Mouse (Mus musculus) spleen, embryonic (tissue): ENCODE measurements around the gene Wdr17.
"Not testable (repeated sequence)": the region's sequence is repeated elsewhere in the genome, so short reads cannot be mapped to it uniquely, and the experiment has no call there.

Experiments used
- CTCF ChIA-PET: fragments of 350-600 bp; sonication (Branson Sonifier 250); formaldehyde crosslinking; loops from one replicate; lab custom pipeline; 2022; lab: Charles Lee

Gene Wdr17

DNA sequence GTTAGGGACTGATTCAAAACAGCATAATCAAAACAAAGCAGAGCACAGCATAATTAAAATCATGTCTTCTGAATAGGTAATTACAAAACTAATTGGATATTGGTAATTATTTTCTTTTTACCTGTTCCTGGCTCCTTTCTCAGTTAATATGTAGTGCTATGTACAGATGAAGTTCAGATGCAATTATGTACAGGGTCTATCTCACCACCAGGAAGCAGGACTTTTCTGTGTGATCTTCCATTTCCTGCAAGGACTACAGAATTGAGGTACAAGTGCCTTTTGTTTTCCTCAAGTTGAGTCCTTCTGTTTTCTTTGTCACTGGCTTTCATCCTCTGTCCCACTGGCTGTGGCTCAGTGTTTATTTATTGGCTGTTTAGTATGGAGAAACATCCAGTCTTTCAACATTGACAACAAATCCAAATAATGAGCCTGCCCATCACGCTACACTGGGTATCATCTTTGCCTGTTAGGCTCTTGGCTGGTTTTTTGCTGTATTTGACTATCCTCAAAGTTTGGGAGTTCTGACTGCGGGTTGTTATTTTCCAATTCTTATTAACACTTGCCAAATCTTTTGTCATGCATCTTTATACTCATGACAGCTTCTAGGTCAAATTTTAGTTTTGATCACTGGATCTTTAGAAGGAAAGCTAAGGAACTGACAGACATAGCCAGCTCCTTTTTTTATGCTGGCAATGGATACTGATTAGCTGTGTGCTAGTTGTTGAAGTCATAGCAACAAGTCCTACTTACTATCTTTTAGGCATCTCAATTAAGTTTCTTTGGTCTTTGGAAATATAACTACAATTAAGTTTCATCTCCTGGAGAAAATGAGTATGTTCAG, 94.9 kb downstream of the Wdr17 start:
- CTCF ChIA-PET, result no interaction called here

DNA sequence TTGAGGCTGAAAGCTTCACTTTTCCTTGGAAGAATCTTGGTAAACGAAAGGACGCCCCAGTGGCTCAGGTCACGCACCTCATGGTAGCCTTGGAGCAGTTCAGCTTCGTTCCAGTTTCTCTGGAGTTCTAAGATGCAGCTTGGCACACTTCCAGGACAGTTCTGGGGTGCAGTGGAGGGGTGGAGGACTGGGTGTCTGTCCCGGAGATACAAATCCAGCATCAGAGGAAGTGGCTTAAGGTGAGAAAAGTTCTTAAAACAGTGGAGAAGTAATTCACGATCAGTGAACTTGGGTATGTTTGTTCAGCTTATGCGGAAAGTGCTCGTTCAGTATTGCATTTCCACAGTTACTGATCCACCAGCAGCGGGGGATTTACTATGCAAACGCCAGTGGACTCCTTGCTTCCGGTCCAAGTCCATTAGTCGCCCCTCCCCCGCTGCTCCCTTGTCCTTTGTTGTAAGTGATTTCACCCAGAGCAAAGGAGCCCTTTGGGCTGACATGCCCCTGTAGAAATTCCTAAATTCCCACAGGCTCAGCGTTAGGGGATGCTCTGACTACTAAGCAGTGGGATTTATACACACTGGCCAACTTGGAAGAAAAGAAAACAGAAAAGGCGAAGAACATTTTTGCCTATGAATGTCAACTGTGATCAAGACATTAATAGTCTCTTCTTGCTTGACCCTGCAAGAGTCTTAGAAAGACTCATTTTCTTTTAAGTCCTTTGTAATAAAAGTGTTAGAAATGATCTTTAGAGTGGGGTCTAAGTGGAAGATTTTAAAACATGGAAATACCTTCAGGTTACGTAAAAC, 106.6 kb downstream of the Wdr17 start:
- CTCF ChIA-PET, result no interaction called here

DNA sequence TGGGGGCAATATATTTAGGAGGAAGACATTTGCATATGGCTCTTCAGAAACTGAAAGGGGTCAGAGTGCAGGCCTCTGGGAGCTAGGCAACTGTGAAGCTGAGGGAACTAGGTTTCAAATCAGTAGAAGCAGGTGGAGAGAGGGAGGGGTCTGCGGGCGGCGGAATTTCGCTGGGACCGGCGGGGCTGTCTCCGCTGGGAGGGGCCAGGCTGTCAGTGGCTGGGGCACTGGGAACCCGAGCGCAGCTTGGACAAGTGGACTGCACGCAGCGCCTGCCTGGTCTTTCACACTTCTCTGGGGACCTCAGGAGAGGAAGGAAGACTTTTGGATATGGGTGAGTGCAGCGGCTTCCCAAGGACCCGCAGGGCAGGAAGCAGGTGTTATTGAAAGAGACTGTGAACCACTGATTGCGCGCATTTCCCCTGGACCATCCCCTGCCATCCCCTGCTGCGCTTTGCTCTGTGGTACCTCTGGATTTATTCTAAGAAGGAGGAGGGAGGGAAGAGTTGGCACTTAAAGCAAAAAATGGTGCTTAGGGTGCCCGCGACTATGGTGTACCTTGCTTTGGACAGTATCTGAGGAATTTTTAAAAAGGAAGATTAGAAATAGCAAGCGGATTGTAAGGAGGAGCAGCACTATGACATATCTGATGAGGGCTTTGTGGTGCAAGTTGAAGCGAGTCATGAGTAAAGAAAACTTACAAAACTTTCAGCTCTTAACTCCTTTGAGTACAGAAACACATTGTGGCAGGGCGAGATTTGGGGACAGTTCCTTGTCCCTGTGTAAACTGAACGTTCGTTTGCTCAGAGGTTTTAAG, 107.5 kb downstream of the Wdr17 start:
- CTCF ChIA-PET, result no interaction called here

DNA sequence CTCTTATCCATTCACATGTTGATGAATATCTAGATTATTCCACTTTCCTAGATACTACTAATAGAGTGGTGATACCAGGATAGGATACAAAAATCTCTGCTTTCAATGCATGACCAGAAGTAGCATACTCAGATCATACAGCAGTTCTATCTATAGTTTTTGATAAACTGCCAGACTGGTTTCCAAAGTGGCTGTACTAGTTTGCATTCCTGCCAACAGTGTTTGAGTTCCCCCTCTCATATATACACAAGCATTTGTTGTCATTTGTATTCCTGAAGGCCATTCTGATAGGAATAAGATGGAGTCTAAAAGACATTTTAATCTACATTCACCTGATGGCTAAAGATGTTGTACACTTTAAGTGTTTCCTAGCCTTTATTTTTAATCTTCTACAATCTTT, 110.0 kb downstream of the Wdr17 start:
- CTCF ChIA-PET, result no interaction called here

DNA sequence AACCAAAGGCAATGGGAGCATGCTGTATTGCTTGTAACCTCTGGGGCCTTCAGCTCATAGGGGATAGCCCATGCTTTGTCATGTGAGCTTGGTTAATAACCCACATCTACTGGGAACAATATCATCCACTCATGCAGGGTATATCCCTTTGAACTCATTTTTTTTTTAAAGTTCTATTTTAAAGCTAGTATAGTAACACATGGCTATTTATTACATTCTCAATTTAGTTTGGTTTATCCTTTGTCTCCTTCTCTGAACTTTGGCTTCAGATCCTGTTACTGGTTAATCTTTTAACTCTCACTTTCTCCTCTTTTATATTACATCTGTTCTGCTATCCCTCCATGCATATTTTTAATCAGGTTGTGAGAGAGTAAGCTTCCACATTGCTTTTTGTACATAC, 110.7 kb downstream of the Wdr17 start:
- CTCF ChIA-PET, result no interaction called here

DNA sequence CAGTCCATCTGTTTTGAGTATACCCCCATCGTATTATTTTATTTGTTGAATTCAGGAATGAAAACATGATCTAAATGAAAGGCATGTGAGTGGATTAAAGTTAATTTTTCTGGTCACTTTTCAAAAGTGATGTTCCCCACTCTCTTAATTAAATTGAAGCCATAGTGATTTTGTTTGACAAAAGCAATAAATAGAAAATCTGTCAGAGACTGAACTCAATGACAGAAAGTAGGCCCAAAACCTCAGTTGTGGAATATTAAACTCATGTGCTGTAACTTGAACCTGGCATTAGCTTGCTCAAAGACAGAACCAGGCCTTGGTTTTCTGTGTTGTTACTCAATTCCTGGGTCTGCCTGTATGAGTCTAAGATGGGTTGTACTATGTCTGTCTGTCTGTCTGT, 129.3 kb downstream of the Wdr17 start:
- CTCF ChIA-PET, result no interaction called here

DNA sequence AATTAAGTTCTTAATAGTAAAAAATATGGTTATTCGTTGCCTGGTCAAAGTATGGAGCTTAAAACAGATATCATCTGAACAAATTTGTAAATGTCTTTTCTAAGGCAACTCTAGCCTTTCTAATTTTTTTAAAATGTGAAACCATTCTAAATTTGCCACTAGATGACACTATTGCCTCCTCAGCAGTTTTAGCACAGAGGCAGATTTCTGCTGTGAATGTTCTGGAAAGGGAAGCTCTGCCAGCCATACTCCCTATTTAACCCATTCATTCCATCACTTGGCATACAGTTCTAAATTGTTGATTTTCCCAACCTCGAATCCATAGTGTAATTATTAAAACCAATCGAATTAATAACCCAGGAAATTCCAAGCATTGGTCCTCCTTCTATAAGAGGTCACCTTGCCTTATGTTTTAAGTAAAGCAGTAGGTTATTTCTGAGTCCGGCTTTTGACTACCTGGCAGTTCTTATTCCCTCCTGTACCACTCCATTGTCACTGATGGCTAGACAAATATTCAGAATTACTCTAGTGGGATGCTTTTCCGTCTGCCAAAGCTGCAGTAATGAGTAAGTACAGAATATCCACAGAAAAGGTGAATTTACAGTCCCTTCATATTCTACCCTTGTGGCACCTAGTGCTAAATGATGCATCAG, 150.2 kb downstream of the Wdr17 start:
- CTCF ChIA-PET, result no interaction called here

DNA sequence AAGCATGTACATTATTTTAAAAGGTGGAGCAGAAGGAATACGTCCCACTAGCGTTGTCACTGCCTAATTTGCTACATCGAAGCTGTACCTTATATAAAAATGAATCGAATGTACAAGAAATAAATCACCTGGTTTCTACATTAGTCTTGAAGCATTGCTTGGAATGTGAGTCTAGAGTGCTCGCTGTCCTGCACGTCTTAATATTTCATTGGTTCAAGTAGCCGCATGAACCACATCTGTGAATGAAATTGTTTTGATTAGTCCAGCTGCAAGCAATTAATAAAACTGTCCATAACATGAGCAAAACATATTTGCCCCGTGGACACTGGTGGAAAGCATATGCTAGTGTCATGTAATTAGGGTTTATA, 162.3 kb downstream of the Wdr17 start:
- CTCF ChIA-PET, result no interaction called here

DNA sequence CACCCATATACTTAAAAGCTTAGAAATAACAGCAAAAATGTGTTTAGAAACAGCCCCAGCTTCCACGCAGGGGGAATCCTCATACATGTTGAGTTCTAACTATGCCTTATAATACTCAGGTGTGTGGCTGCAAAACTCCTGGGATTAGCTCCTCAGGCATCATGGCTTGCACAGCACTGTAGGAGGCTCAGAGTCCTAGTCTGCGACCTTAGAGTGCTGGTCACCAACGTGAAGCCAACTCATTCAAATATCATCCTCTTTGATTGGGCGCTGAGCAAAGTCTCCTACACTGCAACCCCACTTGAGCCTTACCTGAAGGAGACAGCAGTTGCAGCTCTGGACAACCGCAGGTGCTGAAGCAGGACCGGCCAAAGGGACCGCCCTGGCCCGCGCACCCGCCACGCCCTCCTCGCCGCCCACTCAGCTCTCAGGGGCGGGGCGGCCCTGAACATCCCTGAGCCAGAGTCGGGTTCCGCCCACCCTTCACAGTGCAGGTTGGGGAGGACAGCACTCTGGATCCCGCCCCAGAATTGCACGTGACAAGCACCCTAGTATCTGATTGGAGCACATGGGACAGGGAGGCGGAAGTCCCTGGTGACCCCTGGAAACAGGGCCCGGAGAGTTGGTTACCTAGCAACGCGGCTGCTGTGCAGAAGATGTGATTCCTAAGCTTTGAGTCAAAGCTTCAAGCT, 162.9 kb downstream of the Wdr17 start:
- CTCF ChIA-PET, result no interaction called here

DNA sequence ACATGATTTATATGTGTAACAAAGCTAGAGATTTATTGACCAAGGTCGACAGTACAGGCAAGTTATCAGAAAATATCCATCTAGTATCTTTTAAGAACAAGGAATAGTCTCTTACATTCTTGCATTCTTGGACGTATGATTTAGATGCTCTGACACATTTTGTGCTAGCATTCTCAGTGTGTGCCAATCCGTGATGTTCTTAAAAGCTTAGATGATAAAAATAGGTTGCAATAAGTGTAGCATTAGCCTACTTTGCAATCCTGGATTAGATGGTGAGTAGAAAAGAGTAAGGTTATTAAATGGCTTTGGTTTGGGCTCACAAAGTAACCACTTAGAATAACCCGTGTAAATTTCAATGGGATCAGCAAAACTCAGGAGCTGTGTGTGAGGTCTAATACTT, 168.5 kb downstream of the Wdr17 start:
- CTCF ChIA-PET, result no interaction called here

DNA sequence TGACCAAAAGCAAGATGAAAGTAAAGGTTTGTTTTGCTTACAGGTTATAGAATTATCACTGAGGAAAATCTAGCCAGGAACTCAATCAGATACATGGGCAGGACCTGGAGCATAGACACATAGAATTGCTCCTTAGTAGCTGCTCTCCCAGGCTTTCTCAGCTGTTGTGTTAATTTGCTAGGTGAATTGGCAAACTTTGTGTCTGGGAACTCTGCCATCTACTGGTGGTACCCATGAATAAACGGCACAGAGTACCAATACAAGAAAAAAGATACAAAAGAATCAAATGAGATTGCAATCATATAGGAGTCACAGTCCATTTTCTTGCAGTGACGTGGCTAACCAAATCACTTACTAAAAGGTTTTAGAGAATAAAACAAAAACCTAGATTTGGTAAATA, 181.2 kb downstream of the Wdr17 start:
- CTCF ChIA-PET, result no interaction called here

DNA sequence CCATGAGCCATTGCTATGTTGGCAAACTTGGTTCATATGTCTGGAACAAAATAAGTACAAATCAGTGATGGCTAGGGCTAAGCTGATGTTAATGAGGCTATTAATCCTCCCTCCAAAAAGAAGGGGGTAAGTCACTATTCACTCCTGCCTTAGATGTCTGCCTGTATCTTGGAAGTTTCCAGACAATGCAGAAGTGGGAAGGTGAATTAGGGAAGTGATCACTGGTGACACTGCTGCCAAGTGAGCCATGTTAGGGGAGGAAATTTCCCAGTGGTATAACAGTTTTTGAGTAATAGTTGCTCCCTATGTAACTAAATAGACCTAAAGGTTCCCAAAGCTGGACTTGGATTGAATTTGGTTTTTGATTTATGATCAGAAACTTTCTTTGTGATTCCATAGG, 215.2 kb downstream of the Wdr17 start:
- CTCF ChIA-PET, result no interaction called here

DNA sequence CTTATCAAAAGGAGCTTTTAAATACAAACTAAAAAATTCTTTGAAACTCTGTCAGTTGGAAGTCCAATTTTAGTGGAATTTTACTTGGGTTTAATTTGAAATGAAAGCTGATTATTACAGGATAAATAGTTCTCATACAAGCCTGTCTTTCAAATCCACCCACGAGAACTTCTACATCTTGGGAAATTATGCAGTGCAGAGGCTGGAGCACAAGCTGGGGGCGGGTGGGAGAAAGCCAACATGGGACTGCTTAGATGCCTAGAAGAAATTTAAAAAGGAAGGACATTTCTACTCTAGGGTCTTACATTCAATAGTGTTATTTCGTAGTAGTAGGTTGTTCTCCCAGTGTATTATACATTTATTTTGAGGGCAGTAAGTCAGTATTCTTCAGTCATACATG, 219.2 kb downstream of the Wdr17 start:
- CTCF ChIA-PET, result interaction anchor here (0.7 kb wide), 1 partner anchor 100 kb away, joined by 3 read pairs; no protein-coding TSS in a partner anchor

DNA sequence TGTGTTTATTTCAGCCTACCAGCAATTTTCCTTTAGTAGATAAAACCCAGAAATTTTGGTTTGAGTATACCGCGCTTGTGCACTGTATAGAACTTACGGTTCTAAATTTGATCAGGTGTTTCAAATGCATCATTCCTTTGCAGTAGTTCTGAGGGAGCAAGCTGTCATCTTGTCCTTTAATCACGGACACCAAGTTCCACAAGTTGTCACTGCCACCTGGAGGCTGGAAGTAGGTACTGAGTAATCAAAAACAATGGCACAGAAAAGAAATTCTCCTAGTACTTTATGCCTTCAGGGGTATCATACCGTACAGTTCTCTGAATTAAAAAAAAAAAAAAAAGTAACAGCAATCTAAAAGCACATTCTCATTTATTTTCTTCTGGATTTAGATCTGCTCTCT, 226.3 kb downstream of the Wdr17 start:
- CTCF ChIA-PET, result interaction anchor here (0.6 kb wide), 1 partner anchor 27 kb away, joined by 3 read pairs; no protein-coding TSS in a partner anchor

DNA sequence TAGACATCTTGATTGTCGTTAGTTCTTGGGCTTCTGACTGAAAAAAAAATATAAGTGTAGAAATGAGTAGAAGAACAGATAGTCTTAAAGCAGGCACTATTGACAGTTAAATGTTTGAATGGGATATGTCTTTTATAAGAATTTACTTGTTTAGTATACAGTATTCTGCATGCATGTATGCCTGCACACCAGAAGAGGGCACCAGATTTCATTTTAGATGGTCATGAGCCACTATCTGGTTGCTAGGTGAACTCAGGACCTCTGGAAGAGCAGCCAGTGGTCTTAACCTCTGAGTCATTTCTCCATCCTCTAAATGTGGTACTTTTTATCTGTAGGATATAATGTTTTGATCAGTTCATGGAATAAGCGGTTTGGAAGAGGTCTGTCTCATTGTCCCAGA, 227.3 kb downstream of the Wdr17 start:
- CTCF ChIA-PET, result no interaction called here

DNA sequence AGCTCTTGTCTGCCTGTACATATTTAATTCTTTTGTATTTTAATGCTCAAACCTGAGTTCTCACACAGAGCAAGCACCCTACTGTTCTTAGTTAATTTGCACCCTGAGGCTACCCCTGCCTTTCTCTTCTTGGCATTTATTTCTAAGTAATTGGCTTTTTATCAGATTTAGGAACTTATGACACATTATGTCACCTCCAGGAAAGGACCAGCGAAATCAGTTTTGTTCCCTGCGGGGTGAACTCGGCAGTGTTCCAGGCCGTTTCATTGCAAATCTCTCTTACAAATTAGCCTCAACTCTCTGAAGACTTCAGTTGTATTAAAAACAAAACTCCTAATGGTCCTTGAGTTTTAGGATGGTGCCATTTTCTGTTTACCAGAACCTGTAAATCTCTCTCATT, 248.3 kb downstream of the Wdr17 start:
- CTCF ChIA-PET, result no interaction called here

DNA sequence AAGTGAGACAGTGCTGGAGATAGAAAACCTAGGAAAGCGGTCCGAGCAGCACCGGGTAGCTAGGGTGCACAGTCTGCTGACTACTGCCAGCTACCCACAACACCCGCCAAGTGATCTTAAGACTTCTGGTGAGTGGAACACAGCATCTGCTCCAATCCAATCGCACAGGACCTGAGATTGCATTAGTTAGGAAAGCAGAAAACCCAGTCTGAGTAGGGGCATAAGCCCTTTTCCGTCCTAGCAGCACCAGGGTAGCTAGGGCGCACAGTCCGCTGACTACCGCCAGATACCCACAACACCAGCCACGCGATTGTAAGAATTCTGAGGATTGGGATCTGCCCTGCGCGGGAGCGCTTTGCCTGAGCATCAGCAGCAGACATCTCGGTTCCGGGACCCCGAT, 270.3 kb downstream of the Wdr17 start:
- CTCF ChIA-PET, result not testable (repeated sequence)

DNA sequence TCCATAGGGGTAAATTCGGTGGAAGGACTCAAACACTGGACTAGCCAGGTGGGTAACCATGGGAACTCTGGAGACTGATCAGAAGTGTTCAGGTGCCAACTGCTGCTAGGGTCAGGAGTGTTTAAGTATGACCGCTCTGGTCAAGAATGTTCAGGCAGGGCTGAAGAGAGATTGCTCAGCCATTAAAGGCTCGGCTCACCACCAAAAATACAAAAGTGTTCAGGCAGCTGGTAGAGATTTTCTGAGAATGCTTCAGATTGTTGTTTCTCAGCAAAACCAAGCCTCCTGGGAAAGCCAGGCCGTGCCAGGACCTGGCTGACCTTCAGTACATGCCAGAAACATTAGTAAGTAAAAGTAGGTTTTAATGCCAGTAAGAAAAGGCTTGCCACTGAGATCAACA, 276.7 kb downstream of the Wdr17 start:
- CTCF ChIA-PET, result no interaction called here

DNA sequence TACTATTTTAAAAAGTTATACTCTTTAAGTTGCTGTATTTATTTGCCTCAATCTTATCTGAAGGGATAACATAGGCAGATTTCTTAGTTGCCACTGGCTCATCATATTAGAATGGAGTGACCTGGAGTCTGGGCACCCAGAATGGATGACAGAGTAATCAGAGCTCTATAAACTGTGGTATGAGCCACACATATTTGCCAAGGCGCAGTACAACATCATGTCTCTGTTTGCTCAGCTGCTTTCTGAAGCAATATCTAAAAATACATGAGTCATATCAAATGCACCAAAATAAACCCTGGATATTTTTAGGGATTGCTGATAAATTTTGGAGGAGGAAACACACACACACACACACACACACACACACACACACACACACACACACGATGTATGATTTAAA, 277.6 kb downstream of the Wdr17 start:
- CTCF ChIA-PET, result no interaction called here

DNA sequence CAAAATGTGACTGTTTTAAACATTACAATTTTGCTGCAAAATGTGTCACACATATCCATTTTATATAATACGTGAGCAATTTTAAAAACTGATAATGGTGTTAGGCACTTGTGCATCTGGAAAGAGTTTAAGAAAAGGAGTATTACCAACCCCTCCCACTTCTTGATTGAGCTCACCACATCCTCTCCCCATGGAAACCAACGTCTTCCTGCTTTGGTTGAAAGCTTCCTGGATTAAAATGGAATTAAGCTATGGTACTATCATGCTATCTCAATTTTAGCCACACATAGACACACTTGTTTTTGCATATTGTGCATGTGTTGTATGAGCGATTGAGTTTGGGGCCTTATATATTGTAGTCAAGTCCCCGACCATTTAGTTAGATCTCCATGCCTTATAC, 283.5 kb downstream of the Wdr17 start:
- CTCF ChIA-PET, result no interaction called here

DNA sequence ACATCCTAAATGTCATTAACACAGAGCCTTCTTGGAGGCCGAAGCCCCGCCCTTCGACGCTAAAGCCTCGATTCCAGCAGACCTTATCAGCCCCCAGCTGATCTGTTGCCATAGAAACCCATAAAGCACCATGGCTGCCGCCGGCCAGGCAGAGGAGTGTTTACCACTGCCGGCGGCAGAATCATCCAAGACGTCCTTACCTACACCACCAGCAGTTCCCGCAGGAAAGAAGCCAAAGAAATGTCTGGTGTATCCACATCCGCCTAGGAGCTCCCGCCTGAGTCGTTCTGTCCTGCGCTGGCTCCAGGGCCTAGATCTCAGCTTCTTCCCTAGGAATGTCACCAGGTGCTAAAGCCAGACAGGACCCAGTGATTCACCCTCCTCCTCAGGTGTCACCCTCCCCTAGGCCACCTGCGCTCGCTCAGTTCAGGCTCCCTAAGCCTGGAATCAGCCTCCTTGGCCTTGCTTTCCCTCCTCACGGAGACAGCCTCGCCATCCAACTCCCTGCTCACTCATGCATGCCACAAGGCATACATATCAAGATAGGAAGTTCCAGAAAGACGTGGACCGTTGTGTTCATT, 286.2 kb downstream of the Wdr17 start, which contains the start of gene Spata4:
Gene Spata4, plus strand, starts transcription at position 111 of the 581 bp plus-strand sequence.
- CTCF ChIA-PET, result no interaction called here
